Mouse (Mus musculus): ENCODE data around the gene Ppil4.

DNA sequence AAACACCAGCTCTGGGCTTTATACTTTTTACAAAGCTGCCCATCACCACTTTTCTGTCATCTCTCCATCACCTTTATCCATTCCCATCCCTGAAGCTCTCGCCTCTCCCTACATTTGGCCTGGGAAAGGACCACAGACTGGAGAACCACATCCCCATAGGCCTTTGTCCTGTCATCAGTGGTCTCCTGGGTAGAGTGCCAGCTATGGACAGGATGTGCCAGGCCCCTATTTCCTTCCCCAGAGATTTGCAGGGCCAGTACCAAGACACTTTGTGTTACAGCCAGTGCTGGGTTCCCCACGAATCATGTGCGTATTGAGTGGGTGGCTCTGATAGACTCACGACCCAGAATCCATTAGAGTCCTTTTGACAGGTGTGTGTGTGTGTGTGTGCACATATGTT lies 53.3 kb downstream of the Ppil4 start:
- no peak for TF ChIP-seq POLR2A (IDR thresholded peaks at IDR 0.05; ENCODE audit: low read depth, low read length)
- TF ChIP-seq CTCF (IDR thresholded peaks at IDR 0.05; ENCODE audit: extremely low read depth, insufficient read length, insufficient replicate concordance, low read depth, low read length): no peak
